Mouse (Mus musculus) E14TG2a.4 (cell line): Measurements from ENCODE around the gene Gemin2.

ENCODE experiments used
- H3K27me3 ChIP-seq: 2 replicates; pipeline ENCODE4 v1.6.1; 2014; ENCODE audit warnings: low read length, control low read depth; ENCODE audit not compliant: insufficient read depth
- H3K36me3 ChIP-seq: 2 replicates; pipeline ENCODE4 v1.6.1; 2014; ENCODE audit warnings: low read length, control low read depth; ENCODE audit not compliant: insufficient read depth
- H3K4me1 ChIP-seq: replicated peaks from 2 replicates; pipeline ENCODE4 v1.6.1; 2014; ENCODE audit warnings: low read depth, low read length, control low read depth
- H3K4me3 ChIP-seq: replicated peaks from 2 replicates; pipeline ENCODE4 v1.5.1; 2014; ENCODE audit warnings: mild to moderate bottlenecking, low read length
- H3K9me3 ChIP-seq: 2 replicates; pipeline ENCODE4 v1.6.1; 2014; ENCODE audit warnings: low read length, control low read depth
- CTCF ChIP-seq: conservative IDR thresholded peaks from 2 replicates; pipeline ENCODE4 v1.5.1; 2014; ENCODE audit warnings: low read length
- NANOG ChIP-seq: IDR thresholded peaks from 2 replicates; pipeline ENCODE4 v1.6.1; 2014; ENCODE audit warnings: borderline replicate concordance, low read length, mixed read lengths
- POU5F1 ChIP-seq: IDR thresholded peaks from 2 replicates; pipeline ENCODE4 v1.6.1; 2014; ENCODE audit warnings: low read length, borderline replicate concordance

The Gemin2 gene

GRCm38 (mm10) chr12:59065776-59066175 is 52.6 kb downstream of the Gemin2 start:
- Histone ChIP-seq H3K9me3 (no peaks in the 10 kb centered on the region), H3K4me1 (peaks cover 23% of the 10 kb centered on the region), H3K36me3 (peaks cover 29% of the 10 kb centered on the region), H3K27me3 (no peaks in the 10 kb centered on the region), H3K4me3 (peak overlapping the region; percentile 100)
- TF ChIP-seq CTCF: no peak
- TF ChIP-seq NANOG: no peak
- no peak for TF ChIP-seq POU5F1

GRCm38 (mm10) chr12:59066448-59067077 is 53.4 kb downstream of the Gemin2 start, which contains the start of gene Pnn:
Gene Pnn, plus strand, starts transcription at chr12:59066884.
- H3K36me3 ChIP-seq: peaks cover 36% of the 10 kb centered on the region
- H3K4me1 ChIP-seq: peaks cover 26% of the 10 kb centered on the region
- H3K9me3 ChIP-seq: no peaks in the 10 kb centered on the region
- TF ChIP-seq CTCF (no peak), NANOG (no peak), POU5F1 (no peak)
- no peaks in the 10 kb centered on the region for H3K27me3 ChIP-seq
- peak within 1 kb of the TSS; percentile 100 for H3K4me3 ChIP-seq

- Histone ChIP-seq H3K9me3 (no peaks in the 10 kb centered on the region), H3K4me3 (peak overlapping the region; percentile 100), H3K27me3 (no peaks in the 10 kb centered on the region), H3K36me3 (peaks cover 42% of the 10 kb centered on the region), H3K4me1 (peaks cover 31% of the 10 kb centered on the region)
- TF ChIP-seq CTCF (no peak), NANOG (no peak), POU5F1 (no peak)
Measured at GRCm38 (mm10) chr12:59067095-59067494, 53.9 kb downstream of the Gemin2 start.

GRCm38 (mm10) chr12:59068791-59069190 is 55.6 kb downstream of the Gemin2 start:
- TF ChIP-seq CTCF (no peak), POU5F1 (no peak), NANOG (no peak)
- peaks cover 56% of the 10 kb centered on the region for H3K36me3 ChIP-seq
- peaks cover 35% of the 10 kb centered on the region for H3K4me1 ChIP-seq
- no peaks in the 10 kb centered on the region for H3K9me3 ChIP-seq
- H3K4me3 ChIP-seq: peak overlapping the region; percentile 100; the same call in 1 of the 2 replicates
- no peaks in the 10 kb centered on the region for H3K27me3 ChIP-seq

GRCm38 (mm10) chr12:59072286-59072685 is 59.1 kb downstream of the Gemin2 start:
- Histone ChIP-seq H3K36me3 (peaks cover 66% of the 10 kb centered on the region), H3K27me3 (no peaks in the 10 kb centered on the region), H3K4me3 (no peak overlapping the region), H3K9me3 (no peaks in the 10 kb centered on the region), H3K4me1 (peaks cover 34% of the 10 kb centered on the region)
- TF ChIP-seq CTCF (no peak), POU5F1 (no peak), NANOG (no peak)

GRCm38 (mm10) chr12:59074052-59074451 is 60.9 kb downstream of the Gemin2 start:
- H3K4me1 ChIP-seq: peaks cover 20% of the 10 kb centered on the region
- no peak overlapping the region for H3K4me3 ChIP-seq
- no peaks in the 10 kb centered on the region for H3K9me3 ChIP-seq
- TF ChIP-seq NANOG (no peak), CTCF (no peak), POU5F1 (no peak)
- no peaks in the 10 kb centered on the region for H3K27me3 ChIP-seq
- H3K36me3 ChIP-seq: peaks cover 55% of the 10 kb centered on the region

- no peak overlapping the region for H3K4me3 ChIP-seq
Measured at GRCm38 (mm10) chr12:59076996-59077395, 63.8 kb downstream of the Gemin2 start.

GRCm38 (mm10) chr12:59077883-59078282 is 64.7 kb downstream of the Gemin2 start:
- Histone ChIP-seq H3K4me3 (no peak overlapping the region), H3K9me3 (no peaks in the 10 kb centered on the region), H3K36me3 (peaks cover 17% of the 10 kb centered on the region), H3K4me1 (peaks cover 10% of the 10 kb centered on the region), H3K27me3 (peaks cover 4% of the 10 kb centered on the region; the same call in 1 of the 2 replicates)
- no peak for TF ChIP-seq CTCF
- TF ChIP-seq NANOG: no peak
- no peak for TF ChIP-seq POU5F1

More at GRCm38 (mm10) chr12:59076996-59077395, 63.8 kb downstream of the Gemin2 start:
- no peak for TF ChIP-seq NANOG
- TF ChIP-seq CTCF: no peak
- no peak for TF ChIP-seq POU5F1
- Histone ChIP-seq H3K4me1 (peaks cover 16% of the 10 kb centered on the region), H3K36me3 (peaks cover 26% of the 10 kb centered on the region), H3K27me3 (peaks cover 4% of the 10 kb centered on the region; the same call in 1 of the 2 replicates), H3K9me3 (no peaks in the 10 kb centered on the region)
